Mouse (Mus musculus): Measurements from ENCODE around the gene Prdx2. TPM values are rescaled to one million over a fixed set of nuclear protein-coding genes. Genes with fewer than 3 reads are reported as not detected.
A peak's percentile ranks its signal among the peaks of the same experiment; 100 is the strongest.

The Prdx2 gene
- total and polyA plus RNA-seq, 3 experiments: 464 to 662 (median 591) TPM

DNA sequence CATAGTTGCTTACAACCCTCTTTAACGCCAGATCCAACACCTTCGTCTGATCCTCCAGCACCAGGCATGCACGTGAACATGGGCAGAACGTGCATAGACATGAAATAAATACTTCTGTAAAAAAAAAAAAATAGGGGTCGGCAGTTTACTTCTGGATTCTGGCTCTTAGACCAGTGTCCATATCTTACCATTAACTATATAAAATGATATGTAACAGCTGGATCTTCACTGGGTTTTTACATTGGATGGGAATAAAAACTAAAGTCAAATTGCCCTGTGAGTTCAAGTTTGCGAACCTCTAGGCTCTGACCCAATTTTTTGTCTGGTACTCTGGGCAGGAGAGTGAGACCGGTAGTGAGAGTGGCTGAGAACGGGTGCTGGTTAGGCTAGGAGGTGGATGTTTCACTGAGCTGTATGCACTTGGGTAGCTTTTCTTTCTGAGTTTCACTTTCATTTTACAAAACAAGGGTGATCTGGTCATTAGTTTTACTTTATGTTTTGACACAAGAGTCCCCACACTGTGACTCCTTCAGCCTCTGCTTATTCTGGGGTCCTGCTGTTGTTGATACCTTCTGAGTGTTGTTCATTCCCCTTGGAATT is 5.3 kb downstream of the Prdx2 start:
- H3K4me1 ChIP-seq (ENCODE audit: control insufficient read depth, insufficient read depth, low read length): peaks cover 16% of the 10 kb centered on the region
- intact Hi-C loops (cut with DNase I): loop anchor here (1.0 to 10.0 kb wide), 2 partner anchors 15 to 50 kb away; partner anchors contain the start of genes Asna1 and Trir
- no peaks in the 10 kb centered on the region; the same call in 1 of the 2 replicates for H3K36me3 ChIP-seq (ENCODE audit: control insufficient read depth, insufficient read depth, low read length)
- H3K9ac ChIP-seq (ENCODE audit: low read depth, low read length): no peak overlapping the region
- H3K4me3 ChIP-seq: no peak overlapping the region
- peak overlapping the region; percentile 99 for H3K27ac ChIP-seq
- 72% methylated on average over 8 of the region's 8 CpGs for WGBS
- no peak for DNase-seq
- H3K79me2 ChIP-seq (replicated peaks; ENCODE audit: control insufficient read depth, insufficient read depth, low read length): no peaks in the 10 kb centered on the region
- TF ChIP-seq EP300 (IDR thresholded peaks at IDR 0.05; ENCODE audit: insufficient read depth, low read depth, low read length) (no peak), POLR2A (IDR thresholded peaks at IDR 0.05; ENCODE audit: insufficient read depth, low read depth, low read length) (0 out of 2 replicates have a peak, but pooled peaks have one; percentile 8)
- no peaks in the 10 kb centered on the region for H3K27me3 ChIP-seq (ENCODE audit: control insufficient read depth, insufficient read depth, low read length)

DNA sequence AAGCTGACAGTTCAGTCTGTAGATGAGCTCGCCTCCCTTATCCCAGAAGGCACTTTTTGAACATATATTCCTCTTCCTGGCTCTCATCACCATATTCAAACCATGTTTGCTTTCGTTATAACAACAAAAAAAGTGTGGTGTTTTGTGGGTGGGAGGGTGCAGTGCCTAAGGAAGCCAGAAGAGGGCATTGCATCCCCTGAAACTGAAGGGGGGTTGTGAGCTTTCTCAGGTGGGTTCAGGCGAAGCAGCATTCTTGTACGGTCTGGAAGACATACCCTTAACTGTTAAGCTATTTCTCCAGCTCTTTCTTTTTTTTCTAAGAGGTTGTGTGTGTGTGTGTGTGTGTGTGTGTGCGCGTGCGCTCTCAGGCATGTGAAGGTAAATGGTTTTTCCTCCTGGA is 6.0 kb downstream of the Prdx2 start:
- Histone ChIP-seq H3K9ac (ENCODE audit: low read depth, low read length) (peak overlapping the region; percentile 75), H3K4me3 (no peak overlapping the region; the same call in 1 of the 2 replicates), H3K79me2 (replicated peaks; ENCODE audit: control insufficient read depth, insufficient read depth, low read length) (no peaks in the 10 kb centered on the region), H3K4me1 (ENCODE audit: control insufficient read depth, insufficient read depth, low read length) (peaks cover 12% of the 10 kb centered on the region), H3K36me3 (ENCODE audit: control insufficient read depth, insufficient read depth, low read length) (no peaks in the 10 kb centered on the region; the same call in 1 of the 2 replicates), H3K27ac (peak overlapping the region; percentile 99), H3K27me3 (ENCODE audit: control insufficient read depth, insufficient read depth, low read length) (no peaks in the 10 kb centered on the region)
- 33% methylated on average over 7 of the region's 7 CpGs for WGBS
- DNase-seq: peak; percentile 69 to 80
- no peak for TF ChIP-seq POLR2A (IDR thresholded peaks at IDR 0.05; ENCODE audit: insufficient read depth, low read depth, low read length)
- peak; percentile 89 for TF ChIP-seq CTCF (IDR thresholded peaks at IDR 0.05)
- peak; percentile 58; the same call in 1 of the 2 replicates for TF ChIP-seq EP300 (IDR thresholded peaks at IDR 0.05; ENCODE audit: insufficient read depth, low read depth, low read length)
- intact Hi-C loops (cut with DNase I): loop anchor here (10.0 kb wide), 1 partner anchor 49 kb away; the partner anchor contains the start of genes Asna1 and Trir

DNA sequence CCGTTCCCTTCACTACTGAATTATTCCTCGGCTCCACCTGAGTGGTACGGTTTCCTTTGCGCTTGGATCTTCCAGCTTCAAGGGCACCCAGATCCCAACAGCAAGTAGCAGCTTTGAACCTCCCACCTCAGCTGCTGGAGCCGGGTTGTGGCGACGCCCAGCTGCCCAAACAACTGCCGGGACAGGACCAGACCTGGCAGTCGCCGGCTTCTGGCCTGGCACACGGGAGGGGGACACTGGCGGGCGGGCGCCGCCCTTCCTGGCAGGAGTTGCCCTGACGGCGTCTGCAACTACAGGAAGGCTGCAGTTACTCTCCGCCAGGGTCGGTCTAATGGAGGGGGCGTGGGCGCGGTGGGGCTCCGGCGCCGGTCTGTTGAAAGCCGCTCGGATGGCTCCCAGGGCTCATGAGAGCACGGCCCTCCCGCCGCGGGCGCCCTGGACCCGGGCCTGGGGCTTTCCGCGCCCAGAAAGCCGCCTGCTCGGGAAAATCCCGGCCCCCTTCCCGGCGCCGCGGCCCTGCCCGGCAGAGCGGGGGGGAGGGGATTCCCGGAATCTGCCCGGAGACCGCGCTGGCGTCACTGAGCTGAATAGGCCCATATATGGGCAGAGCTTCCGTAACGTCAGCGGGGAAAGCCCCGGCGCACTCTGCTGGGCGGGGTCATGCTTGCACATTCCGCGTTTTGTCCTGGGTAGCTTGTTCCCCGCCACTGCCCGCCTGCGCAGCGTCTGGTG is 6.8 kb downstream of the Prdx2 start:
- H3K27ac ChIP-seq: peak overlapping the region; percentile 99
- no peaks in the 10 kb centered on the region for H3K27me3 ChIP-seq (ENCODE audit: control insufficient read depth, insufficient read depth, low read length)

DNA sequence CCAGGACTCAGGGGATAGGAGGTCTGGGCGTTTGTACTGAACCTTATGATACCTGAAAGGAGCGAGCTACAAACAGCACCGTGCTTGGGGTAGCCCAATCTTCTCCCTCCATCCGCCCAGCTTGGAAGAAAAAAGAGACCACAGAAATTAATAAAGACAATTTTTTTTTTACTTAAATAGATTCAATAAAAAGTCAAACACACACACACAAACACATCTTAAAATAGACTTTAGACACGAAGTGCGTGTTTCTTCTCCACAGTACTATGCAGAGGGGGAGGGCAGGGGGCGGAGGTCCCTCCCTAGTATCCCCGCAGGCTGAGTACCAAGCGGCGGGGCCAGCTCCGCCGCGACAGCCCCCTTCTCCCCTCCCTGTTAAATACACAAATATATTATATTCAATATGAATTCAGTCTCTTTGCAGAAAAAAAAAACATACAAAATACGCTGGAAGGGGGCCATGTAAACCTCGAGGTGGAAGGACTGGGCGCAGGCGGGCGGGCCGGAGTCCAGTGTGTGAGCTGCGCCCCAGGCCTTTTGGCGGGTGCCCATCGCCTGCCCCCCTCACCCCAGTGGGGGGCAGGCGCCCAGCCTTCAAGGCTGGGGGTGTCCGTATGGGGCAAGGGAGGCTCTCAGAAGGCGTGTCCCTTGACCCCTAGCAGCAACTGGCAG is 7.5 kb downstream of the Prdx2 start:
- peak; percentile 93; the same call in 1 of the 2 replicates for TF ChIP-seq POLR2A (IDR thresholded peaks at IDR 0.05; ENCODE audit: insufficient read depth, low read depth, low read length)
- no peak for TF ChIP-seq EP300 (IDR thresholded peaks at IDR 0.05; ENCODE audit: insufficient read depth, low read depth, low read length)
- Histone ChIP-seq H3K9ac (ENCODE audit: low read depth, low read length) (peak overlapping the region; percentile 91), H3K4me3 (peak overlapping the region; percentile 56), H3K27me3 (ENCODE audit: control insufficient read depth, insufficient read depth, low read length) (no peaks in the 10 kb centered on the region), H3K4me1 (ENCODE audit: control insufficient read depth, insufficient read depth, low read length) (peaks cover 17% of the 10 kb centered on the region), H3K79me2 (replicated peaks; ENCODE audit: control insufficient read depth, insufficient read depth, low read length) (no peaks in the 10 kb centered on the region), H3K27ac (peak overlapping the region; percentile 99), H3K36me3 (ENCODE audit: control insufficient read depth, insufficient read depth, low read length) (no peaks in the 10 kb centered on the region; the same call in 1 of the 2 replicates)
- intact Hi-C loops (cut with DNase I): loop anchor here (10.0 kb wide), 1 partner anchor 48 kb away; the partner anchor contains the start of genes Asna1 and Trir
- DNase-seq: peak in 1 of 2 experiments; percentile 53
- 1% methylated on average over 25 of the region's 25 CpGs for WGBS

More for the DNA sequence above, 6.8 kb downstream of the Prdx2 start:
- 1% methylated on average over 61 of the region's 61 CpGs for WGBS
- intact Hi-C loops (cut with DNase I): loop anchor here (10.0 kb wide), 1 partner anchor 49 kb away; the partner anchor contains the start of genes Asna1 and Trir
- Histone ChIP-seq H3K4me1 (ENCODE audit: control insufficient read depth, insufficient read depth, low read length) (peaks cover 15% of the 10 kb centered on the region), H3K9ac (ENCODE audit: low read depth, low read length) (peak overlapping the region; percentile 75), H3K79me2 (replicated peaks; ENCODE audit: control insufficient read depth, insufficient read depth, low read length) (no peaks in the 10 kb centered on the region), H3K36me3 (ENCODE audit: control insufficient read depth, insufficient read depth, low read length) (no peaks in the 10 kb centered on the region; the same call in 1 of the 2 replicates), H3K4me3 (peak overlapping the region; percentile 56)
- TF ChIP-seq CTCF (IDR thresholded peaks at IDR 0.05) (peak; percentile 17), EP300 (IDR thresholded peaks at IDR 0.05; ENCODE audit: insufficient read depth, low read depth, low read length) (0 out of 2 replicates have a peak, but pooled peaks have one; percentile 59), POLR2A (IDR thresholded peaks at IDR 0.05; ENCODE audit: insufficient read depth, low read depth, low read length) (peak; percentile 44; the same call in 1 of the 2 replicates)
- DNase-seq: peak; percentile 97

DNA sequence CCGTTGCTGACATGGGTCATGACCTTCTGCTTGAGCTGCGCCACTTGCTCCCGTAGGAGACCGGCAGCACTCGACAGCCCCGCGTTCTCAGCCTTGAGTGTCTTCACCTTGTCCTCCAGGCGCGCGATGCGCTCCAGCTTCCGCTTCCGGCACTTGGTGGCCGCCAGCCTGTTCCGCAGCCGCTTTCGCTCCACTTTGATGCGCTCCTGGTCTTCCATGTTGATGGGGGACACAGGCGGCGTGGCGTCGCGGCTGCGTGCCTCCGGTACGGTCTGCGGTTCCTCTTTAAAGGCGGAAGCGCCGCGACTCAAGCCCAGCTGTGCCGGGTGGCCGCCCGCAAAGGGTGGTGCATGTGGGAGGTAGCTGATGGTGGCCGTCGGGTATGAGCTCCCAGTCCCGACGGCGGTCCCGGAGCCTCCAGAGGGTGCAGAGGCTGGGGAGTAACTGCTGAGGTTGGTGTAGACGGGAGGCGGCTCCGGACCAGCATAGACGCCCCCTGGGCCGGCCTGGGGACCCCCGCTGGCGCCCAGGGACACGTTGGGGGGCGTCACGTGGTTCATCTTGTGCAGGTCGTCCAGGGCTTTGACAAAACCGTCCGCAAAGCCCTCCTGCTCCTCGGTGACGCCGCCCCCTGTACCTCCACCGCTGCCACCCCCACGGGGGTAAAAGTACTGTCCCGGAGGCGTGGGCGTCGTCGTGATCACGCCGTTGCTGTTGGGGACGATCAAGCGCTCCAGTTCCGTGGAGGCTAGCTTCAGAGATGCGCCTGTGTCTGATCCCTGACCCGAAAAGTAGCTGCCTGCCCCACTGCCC is 8.3 kb downstream of the Prdx2 start:
- peak overlapping the region; percentile 56 for H3K4me3 ChIP-seq
- H3K27ac ChIP-seq: peak overlapping the region; percentile 99
- peak; percentile 84 to 86 for DNase-seq
- no peaks in the 10 kb centered on the region; the same call in 1 of the 2 replicates for H3K36me3 ChIP-seq (ENCODE audit: control insufficient read depth, insufficient read depth, low read length)
- under 1% methylated on average over 70 of the region's 70 CpGs for WGBS
- intact Hi-C loops (cut with DNase I): loop anchor here (10.0 kb wide), 1 partner anchor 47 kb away; the partner anchor contains the start of genes Asna1 and Trir
- no peaks in the 10 kb centered on the region for H3K79me2 ChIP-seq (replicated peaks; ENCODE audit: control insufficient read depth, insufficient read depth, low read length)
- TF ChIP-seq POLR2A (IDR thresholded peaks at IDR 0.05; ENCODE audit: insufficient read depth, low read depth, low read length) (peak; percentile 57), EP300 (IDR thresholded peaks at IDR 0.05; ENCODE audit: insufficient read depth, low read depth, low read length) (0 out of 2 replicates have a peak, but pooled peaks have one; percentile 4), CTCF (IDR thresholded peaks at IDR 0.05) (no peak)
- no peaks in the 10 kb centered on the region for H3K27me3 ChIP-seq (ENCODE audit: control insufficient read depth, insufficient read depth, low read length)
- peaks cover 17% of the 10 kb centered on the region for H3K4me1 ChIP-seq (ENCODE audit: control insufficient read depth, insufficient read depth, low read length)
- peak overlapping the region; percentile 91 for H3K9ac ChIP-seq (ENCODE audit: low read depth, low read length)
